Mouse (Mus musculus): ENCODE data around the gene Lce1g.

Lce1g gene

GRCm38 (mm10) chr3:92752238-92752637 is at the start of gene Lce1g:
Gene Lce1g (minus strand): TSS chr3:92752338.
- no peak for DNase-seq

- no peak for DNase-seq
These were observed 38.3 kb upstream of the Lce1g start, which contains the start of gene Lce1j for GRCm38 (mm10) chr3:92790414-92790813. Gene Lce1j (minus strand): TSS chr3:92790514.

- DNase-seq, result no peak
These were observed 26.7 kb upstream of the Lce1g start, which contains the start of gene Lce1i for GRCm38 (mm10) chr3:92778799-92779198. Gene Lce1i (minus strand): TSS chr3:92778899.

- DNase-seq, result no peak
These were observed 19.4 kb upstream of the Lce1g start for GRCm38 (mm10) chr3:92771573-92771972.

- no peak for DNase-seq
These were observed 12.8 kb upstream of the Lce1g start, which contains the start of gene Lce1h for GRCm38 (mm10) chr3:92764965-92765364. Gene Lce1h (minus strand): TSS chr3:92765065.

GRCm38 (mm10) chr3:92753197-92753596 is 1.1 kb upstream of the Lce1g start:
- no peak for DNase-seq

- no peak for DNase-seq
These were observed 13.1 kb downstream of the Lce1g start, which contains the start of gene Gm38119 for GRCm38 (mm10) chr3:92738996-92739395. Gene Gm38119 (minus strand): TSS chr3:92739096.

GRCm38 (mm10) chr3:92722631-92723030 is 29.5 kb downstream of the Lce1g start:
- no peak for DNase-seq

- no peak for DNase-seq
These were observed 31.9 kb downstream of the Lce1g start, which contains the start of gene Lce1f for GRCm38 (mm10) chr3:92720250-92720649. Gene Lce1f (minus strand): TSS chr3:92720350.

GRCm38 (mm10) chr3:92715122-92715521 is 37.0 kb downstream of the Lce1g start:
- DNase-seq, result no peak

GRCm38 (mm10) chr3:92708974-92709373 is 43.2 kb downstream of the Lce1g start, which contains the start of gene Lce1e:
Gene Lce1e (minus strand): TSS chr3:92709074.
- DNase-seq, result no peak

Data from thymus, postnatal 4 days (tissue).